Mouse (Mus musculus) liver, embryonic 14 days (tissue): Measurements from ENCODE around the gene Klk12. TPM values are rescaled to one million over a fixed set of nuclear protein-coding genes. Genes with fewer than 3 reads are reported as not detected.

Source experiments
- polyA plus RNA-seq: library from polyadenylated mRNA; depleted of rRNA; stranded (reverse); fragments of >200 nt; gene quantifications from 2 replicates; pipeline ENCODE4 v1.2.3, GENCODE M21; 2012; rRNA removed

Klk12 gene
- polyA plus RNA-seq = not detected in 2 replicates

DNA sequence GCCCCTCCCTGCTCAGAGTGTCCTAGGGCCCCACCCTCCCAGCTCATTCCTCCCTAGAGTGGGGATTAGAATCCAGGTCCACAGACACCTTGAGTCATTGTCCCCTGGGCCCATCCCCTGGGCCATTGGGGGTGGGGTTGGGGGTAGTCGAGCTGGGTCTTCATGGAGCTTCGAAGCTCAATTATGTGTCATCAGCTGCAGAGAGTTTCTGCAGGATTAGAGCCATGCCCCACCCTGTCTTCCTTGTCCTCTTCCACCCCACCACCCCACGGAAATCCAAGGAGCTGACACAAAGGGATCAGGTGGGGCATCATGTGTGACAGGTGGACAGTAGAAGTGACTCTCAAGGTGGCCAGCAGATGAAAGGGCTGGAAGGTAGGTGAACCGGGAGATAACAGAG is at the start of gene Klk12:
TSS of gene Klk12 (plus strand) at position 301 of the 400 bp plus-strand sequence.

GRCm38 (mm10) chr7:43774364-43774763 is 5.7 kb downstream of the Klk12 start, which contains the start of gene Klk11:
TSS of gene Klk11 (plus strand) at chr7:43774604.

DNA sequence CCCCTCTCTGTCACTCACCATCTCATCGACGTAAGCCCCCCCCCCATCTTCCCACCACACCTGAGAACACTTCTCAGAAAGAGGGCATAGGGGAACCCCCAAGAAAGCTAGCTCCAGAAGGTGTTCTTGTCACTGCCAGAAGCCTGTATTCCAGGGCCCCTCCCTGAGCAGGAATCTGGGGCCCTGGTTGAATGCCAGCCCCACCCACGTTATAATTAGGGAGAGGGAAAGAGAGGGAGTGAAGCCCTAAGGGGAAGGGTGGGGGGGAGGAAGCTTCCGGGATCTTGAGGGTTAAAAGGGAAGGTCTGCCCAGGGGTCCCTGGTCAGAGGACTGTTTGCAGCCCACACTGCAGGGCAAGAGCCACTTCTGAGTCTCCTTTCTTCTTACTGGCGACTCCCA is 12.0 kb downstream of the Klk12 start, which contains the start of gene Klk10:
TSS of gene Klk10 (plus strand) at position 290 of the 400 bp plus-strand sequence.

GRCm38 (mm10) chr7:43791591-43791990 is 22.9 kb downstream of the Klk12 start, which contains the start of gene Klk9:
TSS of gene Klk9 (plus strand) at chr7:43791891.

GRCm38 (mm10) chr7:43797333-43797769 is 28.7 kb downstream of the Klk12 start, which contains the start of gene Klk8:
TSS of gene Klk8 (plus strand) at chr7:43797577.

GRCm38 (mm10) chr7:43810994-43811393 is 42.3 kb downstream of the Klk12 start, which contains the start of gene Klk7:
TSS of gene Klk7 (plus strand) at chr7:43811294.

Other genes with a start within 250 kb of the Klk12 start
- 0.93 and 1.2 TPM in 2 replicates for gene Cd33, start 224.5 kb upstream of the Klk12 start, polyA plus RNA-seq
- 0.29 and 0.36 TPM in 2 replicates for gene Zfp658, start 206.6 kb upstream of the Klk12 start, polyA plus RNA-seq
- gene Zfp719, start 189.3 kb upstream of the Klk12 start, polyA plus RNA-seq = 0.72 and 0.96 TPM in 2 replicates
- 0.02 TPM in 1 of 2 replicates, not detected in the other for gene Zfp819, start 161.7 kb upstream of the Klk12 start, polyA plus RNA-seq
- not detected in 2 replicates for gene Ceacam18, start 134.2 kb upstream of the Klk12 start, polyA plus RNA-seq
- gene Siglece, start 108.7 kb upstream of the Klk12 start, polyA plus RNA-seq = 1.2 and 2.0 TPM in 2 replicates
- 2.7 and 3.1 TPM in 2 replicates for gene Ctu1, start 96.9 kb upstream of the Klk12 start, polyA plus RNA-seq
- 0.03 TPM in 2 replicates for gene Klk14, start 78.5 kb upstream of the Klk12 start, polyA plus RNA-seq
- 0.02 and 0.03 TPM in 2 replicates for gene Klk13, start 56.3 kb upstream of the Klk12 start, polyA plus RNA-seq
- not detected in 2 replicates for gene Klk11, start 5.7 kb downstream of the Klk12 start, polyA plus RNA-seq
- gene Klk10, start 12.1 kb downstream of the Klk12 start, polyA plus RNA-seq = not detected in 2 replicates
- gene Klk9, start 23.0 kb downstream of the Klk12 start, polyA plus RNA-seq = not detected in 2 replicates
- gene Klk8, start 28.7 kb downstream of the Klk12 start, polyA plus RNA-seq = 3.8 and 4.5 TPM in 2 replicates
- gene Klk7, start 42.4 kb downstream of the Klk12 start, polyA plus RNA-seq = 0.02 TPM in 1 of 2 replicates, not detected in the other
- gene Klk6, start 55.6 kb downstream of the Klk12 start, polyA plus RNA-seq = not detected in 2 replicates
- gene Klk5, start 73.1 kb downstream of the Klk12 start, polyA plus RNA-seq = not detected in 2 replicates
- gene Klk4, start 112.3 kb downstream of the Klk12 start, polyA plus RNA-seq = not detected in 2 replicates
- not detected in 2 replicates for gene Klk15, start 164.8 kb downstream of the Klk12 start, polyA plus RNA-seq
- gene Klk1b8, start 181.8 kb downstream of the Klk12 start, polyA plus RNA-seq = not detected in 2 replicates
- gene Klk1b1, start 197.9 kb downstream of the Klk12 start, polyA plus RNA-seq = not detected in 2 replicates
- gene Klk1b9, start 207.2 kb downstream of the Klk12 start, polyA plus RNA-seq = not detected in 2 replicates
- not detected in 2 replicates for gene Klk1b11, start 227.0 kb downstream of the Klk12 start, polyA plus RNA-seq
- gene Klk1b26, start 243.3 kb downstream of the Klk12 start, polyA plus RNA-seq = not detected in 2 replicates